Mouse (Mus musculus) megakaryocyte, adult 5-6 weeks (primary cell): ENCODE data around the gene Ifi206. TPM values are rescaled to one million over a fixed set of nuclear protein-coding genes. Genes with fewer than 3 reads are reported as not detected.

Experiments
- ATAC-seq: 2 replicates; pipeline ENCODE4 v1.8.0; 2016; ENCODE audit warnings: mild to moderate bottlenecking, inconsistent platforms; ENCODE audit not compliant: poor library complexity, severe bottlenecking
- total RNA-seq, 2 experiments: library from RNA; stranded (forward) in 1 of 2; stranded (reverse) in 1 of 2; fragments of 153-499, 151-499 nt in 1 of 2; fragments of 221-1000, 200-1000 nt in 1 of 2; gene quantifications; 2 replicates each; pipeline versions ENCODE4 v1.2.3 to v1.2.4; 2015 to 2017

The Ifi206 gene
- total RNA-seq, 2 experiments from 2014 or later, result 3.1 to 17.8 TPM

GRCm38 (mm10) chr1:173420374-173420773 is 70.5 kb downstream of the Ifi206 start:
- peak; percentile 89 for ATAC-seq

GRCm38 (mm10) chr1:173418936-173419621 is 71.8 kb downstream of the Ifi206 start:
- ATAC-seq, result peak; percentile 84

- no peak for ATAC-seq
These were observed 72.3 kb downstream of the Ifi206 start for GRCm38 (mm10) chr1:173418516-173418915.

Other genes starting within 250 kb of the Ifi206 start
- not detected in 2 replicates for gene Olfr418, start 225.0 kb downstream of the Ifi206 start, total RNA-seq (2015)
- not detected in 2 replicates for gene Olfr418, start 225.0 kb downstream of the Ifi206 start, total RNA-seq (2017)
- not detected in 2 replicates for gene Mptx2, start 213.3 kb downstream of the Ifi206 start, total RNA-seq (2015)
- not detected in 2 replicates for gene Mptx2, start 213.3 kb downstream of the Ifi206 start, total RNA-seq (2017)
- gene Ackr1, start 157.3 kb downstream of the Ifi206 start, total RNA-seq (2015), result 1.0 and 1.8 TPM in 2 replicates
- gene Ackr1, start 157.3 kb downstream of the Ifi206 start, total RNA-seq (2017), result 0.40 and 1.0 TPM in 2 replicates
- 56.4 and 68.1 TPM in 2 replicates for gene Aim2, start 140.2 kb downstream of the Ifi206 start, total RNA-seq (2015)
- 91.8 and 109 TPM in 2 replicates for gene Aim2, start 140.2 kb downstream of the Ifi206 start, total RNA-seq (2017)
- gene Cadm3, start 123.3 kb downstream of the Ifi206 start, total RNA-seq (2015), result 1.5 and 2.1 TPM in 2 replicates
- 0.51 and 5.2 TPM in 2 replicates for gene Cadm3, start 123.3 kb downstream of the Ifi206 start, total RNA-seq (2017)
- gene Ifi214, start 44.9 kb upstream of the Ifi206 start, total RNA-seq (2015), result 1.8 and 2.3 TPM in 2 replicates
- 1.1 and 1.9 TPM in 2 replicates for gene Ifi214, start 44.9 kb upstream of the Ifi206 start, total RNA-seq (2017)
- 26.1 and 30.0 TPM in 2 replicates for gene Ifi213, start 108.2 kb upstream of the Ifi206 start, total RNA-seq (2015)
- gene Ifi213, start 108.2 kb upstream of the Ifi206 start, total RNA-seq (2017), result 20.0 and 30.5 TPM in 2 replicates
- 191 and 200 TPM in 2 replicates for gene Ifi209, start 139.9 kb upstream of the Ifi206 start, total RNA-seq (2015)
- 256 and 263 TPM in 2 replicates for gene Ifi209, start 139.9 kb upstream of the Ifi206 start, total RNA-seq (2017)
- 3.0 and 6.5 TPM in 2 replicates for gene Ifi208, start 182.6 kb upstream of the Ifi206 start, total RNA-seq (2015)
- gene Ifi208, start 182.6 kb upstream of the Ifi206 start, total RNA-seq (2017), result 2.3 and 2.4 TPM in 2 replicates